Mouse (Mus musculus) kidney, adult 8-10 months (tissue): ENCODE data around the gene Lgr4.

Experiments
- DNase-seq, 2 experiments: peaks; one replicate each; pipeline ENCODE4 v3.0.0; 2022

The Lgr4 gene

GRCm38 (mm10) chr2:109922306-109922705 is 4.9 kb downstream of the Lgr4 start:
- no peak for DNase-seq

- DNase-seq: no peak
These were observed 5.6 kb downstream of the Lgr4 start for GRCm38 (mm10) chr2:109923031-109923430.

- DNase-seq: no peak
These were observed 6.5 kb downstream of the Lgr4 start for GRCm38 (mm10) chr2:109923945-109924344.

- no peak for DNase-seq
These were observed 9.5 kb downstream of the Lgr4 start for GRCm38 (mm10) chr2:109926984-109927383.

GRCm38 (mm10) chr2:109927446-109927845 is 10.0 kb downstream of the Lgr4 start:
- peak in 1 of 2 experiments; percentile 24 for DNase-seq

GRCm38 (mm10) chr2:109927876-109928275 is 10.4 kb downstream of the Lgr4 start:
- no peak for DNase-seq

- no peak for DNase-seq
These were observed 11.3 kb downstream of the Lgr4 start for GRCm38 (mm10) chr2:109928791-109929190.

GRCm38 (mm10) chr2:109929256-109929655 is 11.8 kb downstream of the Lgr4 start:
- DNase-seq: no peak

- no peak for DNase-seq
These were observed 12.9 kb downstream of the Lgr4 start for GRCm38 (mm10) chr2:109930366-109930765.

GRCm38 (mm10) chr2:109930771-109931170 is 13.3 kb downstream of the Lgr4 start:
- DNase-seq: no peak

GRCm38 (mm10) chr2:109931978-109932780 is 14.7 kb downstream of the Lgr4 start:
- DNase-seq: peak; percentile 60 to 61

- peak in 1 of 2 experiments; percentile 19 for DNase-seq
These were observed 15.7 kb downstream of the Lgr4 start for GRCm38 (mm10) chr2:109933151-109933550.

- no peak for DNase-seq
These were observed 16.6 kb downstream of the Lgr4 start for GRCm38 (mm10) chr2:109934086-109934485.

GRCm38 (mm10) chr2:109935194-109935593 is 17.7 kb downstream of the Lgr4 start:
- DNase-seq: no peak

GRCm38 (mm10) chr2:109935754-109936409 is 18.4 kb downstream of the Lgr4 start:
- no peak for DNase-seq

- DNase-seq: no peak
These were observed 18.9 kb downstream of the Lgr4 start for GRCm38 (mm10) chr2:109936410-109936755.

- no peak for DNase-seq
These were observed 24.6 kb downstream of the Lgr4 start for GRCm38 (mm10) chr2:109941973-109942444.

- DNase-seq: no peak
These were observed 25.5 kb downstream of the Lgr4 start for GRCm38 (mm10) chr2:109942810-109943570.

- DNase-seq: no peak
These were observed 27.5 kb downstream of the Lgr4 start for GRCm38 (mm10) chr2:109944995-109945394.

GRCm38 (mm10) chr2:109945532-109945931 is 28.1 kb downstream of the Lgr4 start:
- DNase-seq: no peak

GRCm38 (mm10) chr2:109946426-109946825 is 29.0 kb downstream of the Lgr4 start:
- no peak for DNase-seq

- DNase-seq: no peak
These were observed 32.1 kb downstream of the Lgr4 start for GRCm38 (mm10) chr2:109949519-109949918.

- no peak for DNase-seq
These were observed 32.9 kb downstream of the Lgr4 start for GRCm38 (mm10) chr2:109950311-109950710.

- DNase-seq: no peak
These were observed 33.6 kb downstream of the Lgr4 start for GRCm38 (mm10) chr2:109951050-109951449.
